29 mouse cellular contexts compared by ENCODE assay signal in the genomic region with DNA sequence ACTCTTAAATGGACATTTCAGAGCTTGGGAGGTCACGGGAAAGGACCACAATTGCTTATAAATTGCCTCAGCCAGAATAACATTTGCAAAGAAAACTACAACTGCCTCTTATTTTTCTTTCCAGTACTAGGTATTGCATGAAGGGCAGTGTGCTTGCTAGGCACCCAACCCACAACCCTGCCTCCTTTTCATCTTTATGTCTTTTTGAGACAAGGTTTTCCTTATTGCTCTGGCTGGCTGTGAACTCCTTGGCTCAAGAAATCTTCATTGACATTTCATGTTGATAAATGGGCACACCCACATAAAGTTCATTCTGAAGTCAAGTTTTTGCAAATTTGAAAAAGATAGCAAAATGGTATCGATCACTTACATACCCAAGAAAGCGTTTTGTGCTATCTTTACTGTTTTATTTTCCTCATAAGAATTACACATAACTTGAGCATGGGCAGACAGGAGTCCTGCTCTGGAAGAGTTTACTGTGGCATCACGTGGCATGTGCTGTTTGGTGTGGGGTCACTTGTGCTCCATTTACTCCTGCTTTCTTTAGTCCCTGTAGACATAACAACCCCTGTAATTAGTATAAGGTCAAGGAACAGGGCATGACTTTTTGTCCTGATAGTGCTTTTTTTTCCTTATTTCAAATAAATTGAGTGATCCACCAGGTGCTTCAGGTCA.
DNase-seq lines count a peak whose midpoint lies in the region; ATAC-seq and TF ChIP-seq lines count a peak whose summit lies in the region.
"Had no signal": no experiment of that assay in that cellular context is flagged by ENCODE, and none has a peak within 500 bp of the region (broad histone marks: within the 10 kb centered on the region; RNA-seq: fewer than 3 reads in every experiment).

No protein-coding gene starts in this region.

- H3K27me3 ChIP-seq in midbrain, embryonic 11.5 days (ENCODE audit: control insufficient read depth, insufficient read depth, low read length), result no peaks in the 10 kb centered on the region
- H3K27me3 ChIP-seq in midbrain, embryonic 15.5 days (replicated peaks), result no peaks in the 10 kb centered on the region
- no peaks in the 10 kb centered on the region for H3K27me3 ChIP-seq in intestine, embryonic 15.5 days (replicated peaks)
- no peaks in the 10 kb centered on the region for H3K27me3 ChIP-seq in intestine, postnatal 0 days (replicated peaks; ENCODE audit: control insufficient read depth, insufficient read depth, low read length)
- no peaks in the 10 kb centered on the region for H3K27me3 ChIP-seq in myocyte (ENCODE audit: control insufficient read depth, insufficient read depth, insufficient read length)
- H3K27me3 ChIP-seq: CH12.LX; embryonic facial prominence, embryonic 13.5 days; embryonic facial prominence, embryonic 15.5 days; forebrain, embryonic 12.5 days; Patski had no signal

- H3K4me2 ChIP-seq in midbrain, embryonic 11.5 days, result no peak overlapping the region
- H3K4me2 ChIP-seq in midbrain, embryonic 15.5 days, result no peak overlapping the region
- no peak overlapping the region for H3K4me2 ChIP-seq in intestine, embryonic 15.5 days (replicated peaks)
- H3K4me2 ChIP-seq in intestine, postnatal 0 days (replicated peaks; ENCODE audit: low read depth), result no peak overlapping the region
- H3K4me2 ChIP-seq in myocyte (ENCODE audit: low read depth), result no peak overlapping the region
- H3K4me2 ChIP-seq: embryonic facial prominence, embryonic 13.5 days; embryonic facial prominence, embryonic 15.5 days; forebrain, embryonic 12.5 days had no signal

- TF ChIP-seq CTCF in intestine, postnatal 0 days (IDR thresholded peaks at IDR 0.05; ENCODE audit: low read depth), result no peak

- no peaks in the 10 kb centered on the region for H3K36me3 ChIP-seq in midbrain, embryonic 11.5 days (ENCODE audit: control insufficient read depth, insufficient read depth, low read length)
- no peaks in the 10 kb centered on the region for H3K36me3 ChIP-seq in midbrain, embryonic 15.5 days (replicated peaks)
- H3K36me3 ChIP-seq in intestine, embryonic 15.5 days, result no peaks in the 10 kb centered on the region
- H3K36me3 ChIP-seq in intestine, postnatal 0 days (ENCODE audit: control insufficient read depth, insufficient read depth), result no peaks in the 10 kb centered on the region
- H3K36me3 ChIP-seq in myocyte (ENCODE audit: control insufficient read depth, insufficient read depth), result peaks cover 4% of the 10 kb centered on the region
- H3K36me3 ChIP-seq: embryonic facial prominence, embryonic 13.5 days; embryonic facial prominence, embryonic 15.5 days; forebrain, embryonic 10.5 days; forebrain, embryonic 12.5 days had no signal

- 85% methylated on average over 4 of the region's 4 CpGs for WGBS in midbrain, embryonic 11.5 days
- WGBS in midbrain, embryonic 15.5 days, result 91% methylated on average over 4 of the region's 4 CpGs
- WGBS in intestine, embryonic 15.5 days, result 68% methylated on average over 4 of the region's 4 CpGs
- WGBS in intestine, postnatal 0 days, result 47% methylated on average over 4 of the region's 4 CpGs

- no peaks in the 10 kb centered on the region for H3K4me1 ChIP-seq in midbrain, embryonic 11.5 days (ENCODE audit: control insufficient read depth, insufficient read depth, low read length)
- H3K4me1 ChIP-seq in midbrain, embryonic 15.5 days, result no peaks in the 10 kb centered on the region
- H3K4me1 ChIP-seq in intestine, embryonic 15.5 days (replicated peaks), result no peaks in the 10 kb centered on the region
- H3K4me1 ChIP-seq in intestine, postnatal 0 days (replicated peaks; ENCODE audit: control insufficient read depth, insufficient read depth, low read length), result no peaks in the 10 kb centered on the region
- H3K4me1 ChIP-seq: embryonic facial prominence, embryonic 13.5 days; embryonic facial prominence, embryonic 15.5 days; forebrain, embryonic 12.5 days had no signal

- TF ChIP-seq POLR2A in myocyte (IDR thresholded peaks at IDR 0.05; ENCODE audit: insufficient read length, low read depth), result no peak

- H3K79me2 ChIP-seq in myocyte (ENCODE audit: control insufficient read depth, insufficient read depth), result no peaks in the 10 kb centered on the region

- H3K9ac ChIP-seq in midbrain, embryonic 11.5 days (ENCODE audit: low read length), result no peak overlapping the region
- no peak overlapping the region for H3K9ac ChIP-seq in midbrain, embryonic 15.5 days
- H3K9ac ChIP-seq in intestine, embryonic 15.5 days, result no peak overlapping the region
- no peak overlapping the region for H3K9ac ChIP-seq in intestine, postnatal 0 days (ENCODE audit: low read depth, low read length)
- H3K9ac ChIP-seq: embryonic facial prominence, embryonic 13.5 days; embryonic facial prominence, embryonic 15.5 days; forebrain, embryonic 12.5 days had no signal

- no peak overlapping the region for H3K27ac ChIP-seq in midbrain, embryonic 11.5 days (ENCODE audit: low read depth, low read length)
- no peak overlapping the region for H3K27ac ChIP-seq in midbrain, embryonic 15.5 days
- H3K27ac ChIP-seq in intestine, embryonic 15.5 days, result no peak overlapping the region
- H3K27ac ChIP-seq in intestine, postnatal 0 days (ENCODE audit: low read depth, low read length), result no peak overlapping the region
- H3K27ac ChIP-seq: embryonic facial prominence, embryonic 13.5 days; embryonic facial prominence, embryonic 15.5 days; forebrain, embryonic 10.5 days; forebrain, embryonic 12.5 days had no signal

- H3K9me3 ChIP-seq in midbrain, embryonic 11.5 days (ENCODE audit: control insufficient read depth, low read length), result no peaks in the 10 kb centered on the region
- H3K9me3 ChIP-seq in midbrain, embryonic 15.5 days, result no peaks in the 10 kb centered on the region
- H3K9me3 ChIP-seq in intestine, embryonic 15.5 days, result no peaks in the 10 kb centered on the region
- no peaks in the 10 kb centered on the region for H3K9me3 ChIP-seq in intestine, postnatal 0 days (ENCODE audit: control insufficient read depth)
- H3K9me3 ChIP-seq: embryonic facial prominence, embryonic 13.5 days; embryonic facial prominence, embryonic 15.5 days; forebrain, embryonic 10.5 days; forebrain, embryonic 12.5 days; G1E had no signal

- peak; percentile 10 for DNase-seq in midbrain, embryonic 11.5 days (ENCODE audit: low spot score, missing footprints)
- DNase-seq in cerebellum, postnatal 4 days (ENCODE audit: low spot score in 2 of 2), result no peak
- DNase-seq in urinary bladder, adult 18-20 months (ENCODE audit: low spot score in 2 of 2), result no peak
- no peak for DNase-seq in frontal cortex, postnatal 10 days (ENCODE audit: low spot score in 2 of 2)
- DNase-seq: adrenal gland, adult 8-10 months; adrenal gland, postnatal 14 days; adrenal gland, postnatal 36 days; B cell, adult 2 months; cerebellum, adult 11-12 months; cerebellum, adult 2 months; cerebellum, adult 9-10 months; cerebellum, postnatal 10 days; cerebellum, postnatal 25 days had no signal

- no peak overlapping the region for H3ac ChIP-seq in myocyte (ENCODE audit: control insufficient read depth, insufficient read length)

- ATAC-seq in midbrain, embryonic 11.5 days (ENCODE audit: low FRiP score), result no peak
- ATAC-seq in midbrain, embryonic 15.5 days (replicated peaks), result no peak
- peak; percentile 82 for ATAC-seq in intestine, embryonic 15.5 days
- ATAC-seq in intestine, postnatal 0 days, result 0 out of 2 replicates have a peak, but pooled peaks have one; percentile 36
- ATAC-seq: activated CD4-positive, CD25-positive, alpha-beta regulatory T cell, adult 4 months; CD4-positive, CD25-positive, alpha-beta regulatory T cell, adult 4 months; forebrain, embryonic 14.5 days; forebrain, embryonic 16.5 days; Patski had no signal

- no peak overlapping the region for H3K4me3 ChIP-seq in midbrain, embryonic 11.5 days (ENCODE audit: low read depth, low read length)
- H3K4me3 ChIP-seq in midbrain, embryonic 15.5 days, result no peak overlapping the region
- no peak overlapping the region for H3K4me3 ChIP-seq in intestine, embryonic 15.5 days (replicated peaks)
- H3K4me3 ChIP-seq in intestine, postnatal 0 days (ENCODE audit: low read depth, low read length), result no peak overlapping the region
- H3K4me3 ChIP-seq in myocyte, result no peak overlapping the region
- H3K4me3 ChIP-seq: embryonic facial prominence, embryonic 13.5 days; embryonic facial prominence, embryonic 15.5 days; erythroblast, embryonic 14.5 days; forebrain, embryonic 10.5 days; forebrain, embryonic 12.5 days had no signal

TF ChIP-seq in myocyte, 11 proteins besides CTCF, POLR2A, EP300 and RAD21:
- TF ChIP-seq CEBPB (IDR thresholded peaks at IDR 0.05; ENCODE audit: insufficient read depth, poor library complexity, severe bottlenecking), result peak; percentile 63; the same call in 1 of the 2 replicates
- no peak for TF ChIP-seq TCF12 (IDR thresholded peaks at IDR 0.05; ENCODE audit: insufficient read depth, poor library complexity, severe bottlenecking)

Comparison
In these comparisons a context has a peak if more than half of its experiments do, and no peak if none do; other contexts are left out.
1. ATAC-seq: peak in intestine, embryonic 15.5 days (single experiment) and intestine, postnatal 0 days (single experiment); none in midbrain, embryonic 11.5 days (single experiment) and midbrain, embryonic 15.5 days (single experiment).